Mouse (Mus musculus) monocyte, adult 59 days (primary cell): ENCODE measurements around the gene Pgam5. TPM values are rescaled to one million over a fixed set of nuclear protein-coding genes. Genes with fewer than 3 reads are reported as not detected.

ENCODE experiments used
- total RNA-seq, 2 experiments: library from RNA; stranded (reverse); gene quantifications; one replicate each; pipeline ENCODE4 v1.2.4; 2023

Pgam5 gene
- 10 to 100 TPM; 18.4 to 22.0 TPM for total RNA-seq

GRCm38 (mm10) chr5:110269141-110270101 is at the start of gene Pgam5:
Gene Pgam5 (minus strand): TSS chr5:110269913.

DNA sequence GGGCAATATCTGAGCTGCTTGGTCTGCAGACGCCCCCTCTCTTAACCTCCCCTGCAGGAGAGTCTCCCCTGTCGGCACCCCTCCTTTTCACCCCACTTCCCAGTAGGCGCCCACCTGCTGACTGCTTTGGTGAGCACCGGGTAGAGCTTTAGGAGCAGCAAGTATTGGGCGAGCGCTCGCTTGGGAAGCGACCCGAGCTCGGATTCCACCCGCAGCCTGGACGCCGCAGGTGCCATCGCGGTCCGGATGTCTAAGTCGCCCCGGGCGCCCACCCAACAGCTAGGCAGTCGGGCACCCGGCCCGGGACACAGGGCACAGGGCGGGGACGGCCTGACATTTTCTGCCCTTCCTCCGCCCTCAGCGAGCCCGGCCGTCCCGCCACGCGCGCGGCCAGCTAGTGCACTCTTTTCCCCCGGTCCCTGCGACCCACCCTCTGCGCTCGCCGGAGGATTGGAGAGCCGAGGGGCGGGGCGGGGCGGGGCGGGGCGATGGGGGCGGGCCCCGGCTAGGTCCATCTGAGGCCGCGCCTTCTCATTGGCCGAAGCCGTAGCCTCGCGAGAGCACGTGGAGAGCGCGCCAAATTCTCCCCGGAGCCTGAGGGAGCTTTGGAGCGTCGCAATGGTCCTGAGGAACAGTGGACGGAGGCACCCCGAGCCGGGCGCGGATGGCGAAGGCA is 16.2 kb upstream of the Pgam5 start, which contains the start of the genes Pxmp2 and Pole:
Pxmp2 (minus strand) TSS at position 417 of the 676 bp plus-strand sequence.
Pole (plus strand) TSS at position 537 of the 676 bp plus-strand sequence.

GRCm38 (mm10) chr5:110230780-110231461 is 38.8 kb downstream of the Pgam5 start, which contains the start of gene Ankle2:
Gene Ankle2 (plus strand): TSS chr5:110231004.

Other genes with a start within 250 kb of the Pgam5 start
- gene Gm17655, start 197.4 kb downstream of the Pgam5 start, total RNA-seq = 1 to 10 TPM; 6.2 to 8.8 TPM
- gene Gm35315, start 175.5 kb downstream of the Pgam5 start, total RNA-seq = under 1 TPM; 0.13 to 0.15 TPM
- gene Plcxd1, start 169.9 kb downstream of the Pgam5 start, total RNA-seq = not detected
- gene Gtpbp6, start 161.7 kb downstream of the Pgam5 start, total RNA-seq = 10 to 100 TPM; 74.3 to 98.1 TPM
- gene Zfp605, start 159.8 kb downstream of the Pgam5 start, total RNA-seq = 1 to 10 TPM; 3.7 to 4.8 TPM
- 10 to 100 TPM; 78.7 to 86.6 TPM for gene Chfr, start 134.1 kb downstream of the Pgam5 start, total RNA-seq
- gene Golga3, start 93.2 kb downstream of the Pgam5 start, total RNA-seq = 10 to 100 TPM; 28.4 to 29.5 TPM
- 10 to 100 TPM; 81.2 to 94.6 TPM for gene Ankle2, start 38.9 kb downstream of the Pgam5 start, total RNA-seq
- under 1 TPM in 1 of 2 experiments, not detected in 1; 0.81 TPM for gene Pxmp2, start 16.3 kb upstream of the Pgam5 start, total RNA-seq
- 1 to 10 TPM in 1 of 2 experiments, under 1 TPM in 1; 0.84 to 1.1 TPM for gene Pole, start 16.4 kb upstream of the Pgam5 start, total RNA-seq
- gene P2rx2, start 73.3 kb upstream of the Pgam5 start, total RNA-seq = not detected
- not detected for gene Lrcol1, start 74.8 kb upstream of the Pgam5 start, total RNA-seq
- 100 to 1,000 TPM in 1 of 2 experiments, 10 to 100 TPM in 1; 97.6 to 110 TPM for gene Fbrsl1, start 178.6 kb upstream of the Pgam5 start, total RNA-seq